Mouse (Mus musculus) midbrain, embryonic 14.5 days (tissue): Measurements from ENCODE around the gene Tbc1d10a. TPM values are rescaled to one million over a fixed set of nuclear protein-coding genes. Genes with fewer than 3 reads are reported as not detected.

Source experiments
- ATAC-seq: fragments of 200-750 bp; cut with Nextera tagmentation; 2 replicates; pipeline ENCODE4 v1.8.0; 2017; ENCODE audit warnings: moderate number of reproducible peaks, moderate library complexity; ENCODE audit not compliant: low FRiP score, low TSS enrichment
- DNase-seq: peaks from one replicate; pipeline ENCODE4 v3.0.0-alpha.2; 2015
- H3K27ac ChIP-seq: fragments of 300-500 bp; sonication (generic); replicated peaks from 2 replicates; pipeline ENCODE4 v1.5.1; 2014; ENCODE audit warnings: mild to moderate bottlenecking, low read depth, low read length, moderate library complexity
- H3K27me3 ChIP-seq: fragments of 300-500 bp; sonication (generic); 2 replicates; pipeline ENCODE4 v1.6.1; 2014; ENCODE audit warnings: low read length, control low read depth, mixed read lengths; ENCODE audit not compliant: control insufficient read depth, insufficient read depth
- H3K36me3 ChIP-seq: fragments of 300-500 bp; sonication (generic); 2 replicates; pipeline ENCODE4 v1.6.1; 2014; ENCODE audit warnings: low read length, control low read depth; ENCODE audit not compliant: control insufficient read depth, insufficient read depth
- H3K4me1 ChIP-seq: fragments of 300-500 bp; sonication (generic); 2 replicates; pipeline ENCODE4 v1.6.1; 2014; ENCODE audit warnings: mild to moderate bottlenecking, antibody characterized with exemption, low read length, control low read depth; ENCODE audit not compliant: control insufficient read depth, insufficient read depth
- H3K4me2 ChIP-seq: fragments of 300-500 bp; sonication (generic); 2 replicates; pipeline ENCODE4 v1.6.1; 2014; ENCODE audit warnings: mild to moderate bottlenecking, low read length, moderate library complexity
- H3K4me3 ChIP-seq: fragments of 300-500 bp; sonication (generic); replicated peaks from 2 replicates; pipeline ENCODE4 v1.5.1; 2014; ENCODE audit warnings: low read depth, low read length
- H3K9ac ChIP-seq: fragments of 300-500 bp; sonication (generic); replicated peaks from 2 replicates; pipeline ENCODE4 v1.6.1; 2014; ENCODE audit warnings: mild to moderate bottlenecking, low read length, moderate library complexity
- H3K9me3 ChIP-seq: fragments of 300-500 bp; sonication (generic); 2 replicates; pipeline ENCODE4 v1.6.1; 2016; ENCODE audit warnings: low read length, control low read depth, mixed read lengths; ENCODE audit not compliant: control insufficient read depth
- WGBS: fragments of 180-500 bp; shearing (Covaris S2); extraction: QIAGEN DNeasy Blood & Tissue Kit; methylation state at CpG from one replicate; pipeline ENCODE4 v1.1.7; 2014; 5-methylcytosine and 5-hydroxymethylcytosine counted together
- polyA plus RNA-seq: library from polyadenylated mRNA; unstranded; fragments of >200 nt; fragmentation: Nextera tagmentation; extraction: Ambion mirVana; gene quantifications from 2 replicates; pipeline ENCODE4 v1.2.1, GENCODE M21; 2014

Tbc1d10a gene
- polyA plus RNA-seq, 1 experiment from 2014 or later: 21.5 TPM

GRCm38 (mm10) chr11:4148536-4149156, 37.9 kb upstream of the Tbc1d10a start:
- peaks cover 11% of the 10 kb centered on the region for H3K36me3 ChIP-seq
- DNase-seq (no peak), ATAC-seq (no peak)
- H3K4me2 ChIP-seq: no peak overlapping the region
- no peak overlapping the region for H3K4me3 ChIP-seq
- no peaks in the 10 kb centered on the region for H3K27me3 ChIP-seq
- H3K27ac ChIP-seq: no peak overlapping the region
- H3K9ac ChIP-seq: no peak overlapping the region
- WGBS: 87% methylated on average over 9 of the region's 9 CpGs
- no peaks in the 10 kb centered on the region for H3K4me1 ChIP-seq
- no peaks in the 10 kb centered on the region for H3K9me3 ChIP-seq

- H3K4me1 ChIP-seq: no peaks in the 10 kb centered on the region
- no peak overlapping the region for H3K4me3 ChIP-seq
- H3K9ac ChIP-seq: no peak overlapping the region
- H3K27me3 ChIP-seq: no peaks in the 10 kb centered on the region
- H3K9me3 ChIP-seq: no peaks in the 10 kb centered on the region
- no peak for ATAC-seq
- H3K36me3 ChIP-seq: no peaks in the 10 kb centered on the region
- DNase-seq: no peak
- 88% methylated on average over 6 of the region's 6 CpGs for WGBS
- H3K27ac ChIP-seq: no peak overlapping the region
- no peak overlapping the region for H3K4me2 ChIP-seq
Measured at GRCm38 (mm10) chr11:4149886-4150285, 36.7 kb upstream of the Tbc1d10a start.

- H3K27ac ChIP-seq: no peak overlapping the region
- 93% methylated on average over 7 of the region's 7 CpGs for WGBS
- no peak overlapping the region for H3K9ac ChIP-seq
- no peak overlapping the region for H3K4me2 ChIP-seq
- H3K27me3 ChIP-seq: no peaks in the 10 kb centered on the region
- H3K9me3 ChIP-seq: no peaks in the 10 kb centered on the region
- no peak overlapping the region for H3K4me3 ChIP-seq
- DNase-seq (no peak), ATAC-seq (no peak)
- H3K36me3 ChIP-seq: no peaks in the 10 kb centered on the region
- H3K4me1 ChIP-seq: no peaks in the 10 kb centered on the region
Measured at GRCm38 (mm10) chr11:4153694-4154093, 32.9 kb upstream of the Tbc1d10a start.

GRCm38 (mm10) chr11:4155641-4156040, 30.9 kb upstream of the Tbc1d10a start:
- no peaks in the 10 kb centered on the region for H3K27me3 ChIP-seq
- no peak overlapping the region for H3K4me3 ChIP-seq
- H3K36me3 ChIP-seq: no peaks in the 10 kb centered on the region
- DNase-seq (no peak), ATAC-seq (no peak)
- WGBS: 94% methylated on average over 5 of the region's 5 CpGs
- peaks cover 6% of the 10 kb centered on the region; the same call in 1 of the 2 replicates for H3K4me1 ChIP-seq
- no peak overlapping the region for H3K4me2 ChIP-seq
- no peaks in the 10 kb centered on the region for H3K9me3 ChIP-seq
- H3K27ac ChIP-seq: no peak overlapping the region
- H3K9ac ChIP-seq: no peak overlapping the region

- WGBS: 94% methylated on average over 3 of the region's 3 CpGs
- H3K36me3 ChIP-seq: peaks cover 25% of the 10 kb centered on the region
- DNase-seq (no peak), ATAC-seq (no peak)
- no peak overlapping the region for H3K4me2 ChIP-seq
- peaks cover 24% of the 10 kb centered on the region for H3K4me1 ChIP-seq
- no peak overlapping the region for H3K27ac ChIP-seq
- no peak overlapping the region for H3K4me3 ChIP-seq
- H3K9ac ChIP-seq: no peak overlapping the region
- no peaks in the 10 kb centered on the region for H3K27me3 ChIP-seq
- H3K9me3 ChIP-seq: no peaks in the 10 kb centered on the region
Measured at GRCm38 (mm10) chr11:4158676-4159075, 27.9 kb upstream of the Tbc1d10a start.

GRCm38 (mm10) chr11:4159808-4160708, 26.5 kb upstream of the Tbc1d10a start, which contains the start of the genes Ccdc157 and Sf3a1:
TSS of gene Ccdc157 (minus strand) at chr11:4160293.
TSS of gene Sf3a1 (plus strand) at chr11:4160350.
- peaks cover 24% of the 10 kb centered on the region for H3K4me1 ChIP-seq
- DNase-seq (peak; percentile 97), ATAC-seq (peak; percentile 98)
- peak within 1 kb of the TSS; percentile 76 for H3K9ac ChIP-seq
- H3K27me3 ChIP-seq: no peaks in the 10 kb centered on the region
- H3K4me3 ChIP-seq: peak within 1 kb of the TSS; percentile 85
- 2% methylated on average over 54 of the region's 54 CpGs for WGBS
- no peaks in the 10 kb centered on the region for H3K9me3 ChIP-seq
- peak within 1 kb of the TSS; percentile 93 for H3K27ac ChIP-seq
- peaks cover 39% of the 10 kb centered on the region for H3K36me3 ChIP-seq
- H3K4me2 ChIP-seq: peak within 1 kb of the TSS; percentile 89

GRCm38 (mm10) chr11:4160758-4161480, 25.7 kb upstream of the Tbc1d10a start:
- Histone ChIP-seq H3K4me2 (peak overlapping the region; percentile 89), H3K4me3 (peak overlapping the region; percentile 85), H3K4me1 (peaks cover 24% of the 10 kb centered on the region), H3K36me3 (peaks cover 48% of the 10 kb centered on the region), H3K27ac (peak overlapping the region; percentile 93), H3K9me3 (no peaks in the 10 kb centered on the region), H3K27me3 (no peaks in the 10 kb centered on the region), H3K9ac (peak overlapping the region; percentile 76)
- whole genome bisulfite sequencing: 10% methylated on average over 15 of the region's 15 CpGs
- no peak for DNase-seq
- no peak; the same call in 1 of the 2 replicates for ATAC-seq

- peaks cover 20% of the 10 kb centered on the region for H3K4me1 ChIP-seq
- H3K36me3 ChIP-seq: peaks cover 85% of the 10 kb centered on the region
- 92% methylated on average over 2 of the region's 2 CpGs for WGBS
- H3K9me3 ChIP-seq: no peaks in the 10 kb centered on the region
- H3K27me3 ChIP-seq: no peaks in the 10 kb centered on the region
- H3K27ac ChIP-seq: no peak overlapping the region
- no peak overlapping the region for H3K4me2 ChIP-seq
- no peak overlapping the region for H3K9ac ChIP-seq
- H3K4me3 ChIP-seq: no peak overlapping the region
- DNase-seq (no peak), ATAC-seq (no peak)
Measured at GRCm38 (mm10) chr11:4164701-4165100, 21.9 kb upstream of the Tbc1d10a start.
